Mouse (Mus musculus): ENCODE measurements around the gene Zfp598. TPM values are rescaled to one million over a fixed set of nuclear protein-coding genes. Genes with fewer than 3 reads are reported as not detected.

Zfp598 gene
- polyA plus RNA-seq, 1 experiment: 98.9 TPM

DNA sequence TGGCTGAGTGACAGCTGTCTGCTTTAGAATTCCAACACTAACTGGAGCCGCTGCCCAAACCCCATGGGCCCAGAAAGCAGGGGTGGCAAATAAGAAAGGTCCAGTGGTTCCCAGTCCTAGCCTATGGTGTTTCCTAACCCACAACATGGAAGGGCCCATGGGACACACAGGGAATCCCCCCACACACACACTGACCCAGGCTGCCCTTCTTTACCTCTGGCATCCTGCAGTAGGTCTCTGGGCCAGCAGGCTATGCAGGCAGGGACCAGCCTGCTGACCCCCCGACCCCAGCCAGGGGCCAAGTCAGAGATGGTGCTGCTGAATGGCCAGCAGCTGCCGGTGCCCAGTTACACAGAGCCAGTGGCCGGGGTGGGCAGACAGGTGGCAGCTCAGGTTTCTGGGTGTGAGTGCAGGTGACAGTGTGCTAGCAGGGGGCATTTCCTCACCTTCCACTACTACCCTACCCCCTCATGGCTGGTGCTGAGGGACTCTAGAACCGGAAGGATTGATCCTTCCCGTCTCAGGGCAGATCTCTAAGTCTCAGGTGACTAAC lies 26.6 kb upstream of the Zfp598 start:
- no peak for TF ChIP-seq GATA1 (IDR thresholded peaks at IDR 0.05; ENCODE audit: low read length)

GRCm38 (mm10) chr17:24644030-24644715 lies 25.3 kb upstream of the Zfp598 start:
- no peak for TF ChIP-seq GATA1 (IDR thresholded peaks at IDR 0.05; ENCODE audit: low read length)

DNA sequence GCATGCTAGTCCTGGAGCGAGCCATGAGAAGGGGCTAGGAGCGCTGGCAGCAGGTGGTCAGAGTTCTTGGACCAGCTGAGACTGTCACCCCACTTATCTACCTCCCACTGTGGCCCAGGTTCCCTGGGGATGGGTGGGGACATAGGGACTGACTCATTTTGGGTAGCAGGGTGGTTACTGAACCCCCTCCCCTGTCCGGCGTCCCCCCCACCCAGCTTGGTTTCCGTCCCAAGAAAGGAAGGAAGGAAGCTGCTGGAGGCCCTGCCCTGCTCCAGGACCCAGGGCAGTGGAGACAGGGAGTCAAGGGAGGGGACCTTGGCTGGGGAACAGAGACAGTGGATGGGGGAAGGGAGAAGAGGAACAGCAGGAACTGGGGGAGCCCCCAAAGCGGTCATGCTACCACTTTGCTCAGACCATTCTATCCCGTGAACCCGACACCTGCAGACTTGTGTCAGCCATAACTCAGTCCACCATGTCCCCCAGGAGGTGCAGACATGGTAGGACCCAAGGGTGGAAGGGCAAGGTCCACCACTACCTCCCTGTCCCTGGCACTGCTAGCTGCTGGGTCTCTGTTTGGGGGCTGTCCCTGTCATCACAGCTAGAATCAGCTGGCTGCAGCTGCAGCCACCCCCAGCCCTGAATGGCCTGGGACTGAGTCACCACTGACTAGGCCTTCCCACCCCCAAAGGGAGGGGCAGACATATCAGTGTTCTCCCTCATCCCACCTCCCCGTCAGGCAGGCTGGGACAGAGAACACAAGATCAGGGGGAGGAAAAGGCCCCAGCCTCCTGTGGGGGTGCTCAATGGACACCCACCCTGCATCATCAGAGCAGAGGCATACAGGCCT lies 24.4 kb upstream of the Zfp598 start:
- TF ChIP-seq GATA1 (IDR thresholded peaks at IDR 0.05; ENCODE audit: low read length): no peak

DNA sequence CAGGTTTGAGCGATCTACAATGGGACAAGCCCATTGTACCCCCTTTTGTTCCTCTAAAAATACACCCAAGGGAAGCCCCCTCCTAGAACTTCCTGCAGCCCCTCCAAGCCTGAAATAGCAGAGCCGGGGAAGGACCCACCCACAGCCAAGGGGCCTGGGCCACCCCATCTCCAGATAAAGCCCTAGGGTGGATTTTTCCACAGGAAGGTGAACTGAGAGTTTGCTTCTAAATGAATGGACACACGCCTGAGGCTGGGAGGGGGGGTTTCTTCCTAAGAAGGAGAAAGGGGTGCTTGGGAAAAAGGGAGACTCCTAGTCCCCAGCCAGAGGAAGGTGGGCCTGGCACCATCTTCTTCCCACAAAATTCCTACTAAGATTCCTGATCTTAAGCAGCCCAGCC lies 23.6 kb upstream of the Zfp598 start:
- no peak for TF ChIP-seq GATA1 (IDR thresholded peaks at IDR 0.05; ENCODE audit: low read length)

- no peak for TF ChIP-seq GATA1 (IDR thresholded peaks at IDR 0.05; ENCODE audit: low read length)
Observed at GRCm38 (mm10) chr17:24646381-24646780, 23.1 kb upstream of the Zfp598 start.

DNA sequence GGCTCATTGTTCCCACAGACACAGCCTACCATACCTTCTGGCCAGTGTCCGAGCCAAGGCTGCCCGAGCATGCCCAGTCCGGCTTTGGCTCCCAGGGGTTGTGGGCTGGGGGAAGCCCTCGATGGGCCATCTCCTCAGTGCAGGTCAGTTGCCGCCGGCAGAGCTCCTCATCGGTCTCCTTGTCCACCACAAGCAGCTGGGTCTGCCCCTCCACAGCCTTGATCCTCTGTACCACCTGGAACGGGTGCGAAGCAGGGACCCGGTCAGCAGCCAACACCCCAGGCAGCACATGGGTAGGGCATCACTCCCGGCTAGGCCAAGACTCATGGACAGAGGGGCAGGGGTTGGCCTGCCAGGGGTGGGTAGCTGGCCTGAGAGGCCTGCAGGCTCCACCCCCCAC lies 22.0 kb upstream of the Zfp598 start:
- TF ChIP-seq GATA1 (IDR thresholded peaks at IDR 0.05; ENCODE audit: low read length): no peak

GRCm38 (mm10) chr17:24648731-24649377 lies 20.6 kb upstream of the Zfp598 start:
- TF ChIP-seq GATA1 (IDR thresholded peaks at IDR 0.05; ENCODE audit: low read length): no peak

DNA sequence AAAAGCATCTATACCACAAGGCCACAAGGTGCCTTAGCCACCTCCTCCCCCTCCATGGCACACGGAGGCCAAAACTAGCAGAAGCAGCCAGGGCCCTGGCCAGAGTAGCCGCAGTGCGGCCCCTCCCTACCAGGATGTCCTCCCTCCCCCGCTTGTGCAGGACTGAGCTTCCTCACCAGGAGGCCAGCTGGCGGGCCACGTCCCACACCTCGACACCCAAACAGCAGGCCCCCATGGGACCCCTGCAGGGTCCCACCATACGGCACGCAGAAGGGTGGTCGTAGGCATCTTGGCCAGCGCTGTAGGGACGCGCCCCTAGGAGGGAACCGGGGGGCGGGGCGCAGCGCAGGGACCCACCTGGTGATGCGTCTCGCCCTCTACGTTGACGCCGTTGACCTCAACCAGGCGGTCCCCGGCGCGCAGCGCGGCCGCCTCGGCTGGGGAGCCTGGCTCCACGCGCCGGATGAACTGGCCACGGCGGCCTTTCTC lies 19.9 kb upstream of the Zfp598 start:
- TF ChIP-seq GATA1 (IDR thresholded peaks at IDR 0.05; ENCODE audit: low read length): no peak

GRCm38 (mm10) chr17:24650070-24650616 lies 19.3 kb upstream of the Zfp598 start, which contains the start of gene Slc9a3r2:
Gene Slc9a3r2, minus strand, starts transcription at chr17:24650327.
- TF ChIP-seq GATA1 (IDR thresholded peaks at IDR 0.05; ENCODE audit: low read length): no peak

DNA sequence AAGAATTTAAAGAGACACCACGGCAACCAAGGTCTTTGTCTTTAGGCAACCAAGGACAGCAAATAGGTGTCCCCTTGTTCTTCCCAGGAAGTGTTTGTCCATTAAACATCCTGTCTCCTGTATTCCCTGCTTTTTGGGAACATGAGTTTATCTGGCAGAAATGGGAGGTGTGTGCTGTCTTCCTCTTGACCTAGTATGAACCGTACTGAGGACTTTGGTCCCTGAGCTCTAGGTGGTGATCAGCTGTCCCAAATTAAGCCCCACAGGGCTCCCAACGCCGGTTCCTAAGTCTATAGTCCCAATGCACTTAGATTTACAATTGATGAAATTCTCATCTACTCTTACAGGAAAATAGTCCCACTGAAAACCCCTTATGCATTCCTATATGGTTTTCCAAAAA lies 18.7 kb upstream of the Zfp598 start:
- no peak for TF ChIP-seq GATA1 (IDR thresholded peaks at IDR 0.05; ENCODE audit: low read length)

DNA sequence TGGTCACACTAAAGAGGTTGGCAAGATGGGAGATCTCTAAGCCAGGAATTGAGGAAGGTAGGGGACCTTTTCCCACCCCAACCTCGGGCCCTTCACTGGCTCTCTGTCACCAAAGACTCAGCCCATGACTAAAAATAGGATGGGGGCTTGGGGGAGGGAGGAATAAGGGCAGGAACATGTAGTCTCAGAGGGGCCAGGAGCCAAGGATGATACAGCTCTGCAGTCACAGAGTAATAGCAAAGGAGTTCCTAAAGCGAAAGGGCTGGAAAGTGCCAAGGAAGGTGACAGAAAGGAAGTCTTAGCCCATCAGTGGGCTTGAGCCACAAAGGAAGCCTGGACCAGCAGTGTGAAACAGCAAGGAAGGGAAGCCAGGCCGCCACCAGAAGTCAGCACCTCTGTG lies 17.7 kb upstream of the Zfp598 start:
- TF ChIP-seq GATA1 (IDR thresholded peaks at IDR 0.05; ENCODE audit: low read length): no peak

- TF ChIP-seq GATA1 (IDR thresholded peaks at IDR 0.05; ENCODE audit: low read length): no peak
Observed at GRCm38 (mm10) chr17:24653967-24654710, 15.3 kb upstream of the Zfp598 start.

- TF ChIP-seq GATA1 (IDR thresholded peaks at IDR 0.05; ENCODE audit: low read length): no peak
Observed at GRCm38 (mm10) chr17:24654969-24655368, 14.5 kb upstream of the Zfp598 start.

DNA sequence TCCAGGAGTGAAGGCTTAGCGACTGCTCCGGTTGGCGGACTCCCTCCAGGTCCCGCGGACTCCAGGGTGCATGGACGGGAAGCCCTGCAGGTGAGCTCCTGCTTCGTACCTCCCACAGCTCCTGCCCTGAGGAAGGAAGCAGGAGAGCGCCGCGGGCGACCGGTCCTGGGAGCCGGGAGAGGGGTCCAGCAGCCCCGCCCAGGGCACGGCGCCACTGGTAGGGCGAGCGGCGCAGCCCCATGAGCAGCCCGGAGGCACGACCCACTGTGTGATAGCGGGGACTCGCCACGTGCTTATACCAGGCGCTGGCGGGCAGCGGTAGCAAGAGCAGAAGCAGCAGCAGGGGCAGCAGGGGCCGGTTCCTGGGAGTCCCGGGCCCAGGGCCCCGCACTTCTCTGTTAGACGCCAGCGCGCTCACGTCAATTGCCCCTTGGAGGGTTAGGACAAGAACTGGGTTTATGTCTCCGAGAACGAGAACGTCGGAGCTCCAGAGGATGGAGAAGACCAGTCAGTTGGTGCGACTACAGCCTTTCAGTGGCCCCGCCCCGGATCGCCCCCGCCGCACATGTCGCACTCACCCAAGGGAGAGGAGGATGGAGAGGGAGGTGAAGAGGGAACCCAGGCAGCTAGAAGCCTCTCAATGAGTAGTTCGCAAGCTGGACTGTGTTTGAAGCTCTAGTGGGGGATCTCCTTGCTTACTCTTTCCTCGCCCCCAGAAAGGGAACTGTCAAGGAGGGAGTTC lies 11.3 kb upstream of the Zfp598 start, which contains the start of gene Npw:
Gene Npw (minus strand): TSS at position 441 of the 742 bp plus-strand sequence.
- no peak for TF ChIP-seq GATA1 (IDR thresholded peaks at IDR 0.05; ENCODE audit: low read length)

Measured in G1E-ER4 (cell line).